Mouse (Mus musculus): ENCODE measurements at regions not wholly inside any gene's neighbourhood (a gene's known extent, or its start where the extent isn't known, plus 50 kb on each side); places are given as distances from the start of the nearest gene placed in this dataset.

DNA sequence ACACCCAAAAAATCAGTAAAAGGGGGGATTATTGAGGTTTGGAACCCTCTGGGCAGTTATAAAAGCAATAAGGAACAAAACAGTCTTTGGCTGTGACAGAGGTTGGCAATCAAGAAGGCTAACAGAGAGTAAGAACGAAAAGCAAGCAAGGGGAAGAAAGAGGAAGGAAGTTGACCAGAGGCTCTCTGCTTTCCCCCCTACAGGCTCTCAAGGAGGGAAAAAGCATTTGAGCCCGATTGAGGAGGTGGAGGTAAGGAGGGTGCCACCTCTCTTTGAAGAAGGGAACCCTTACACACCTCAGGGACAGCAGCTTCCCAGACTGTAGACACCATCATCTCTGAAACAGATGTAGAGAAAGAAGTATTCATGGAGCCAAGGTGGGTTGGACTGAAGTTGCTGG, 194.6 kb upstream of the Hnrnpa3 start:
- H3K79me2 ChIP-seq (ENCODE audit: control insufficient read depth, insufficient read depth): no peaks in the 10 kb centered on the region
- no peaks in the 10 kb centered on the region for H3K79me3 ChIP-seq (ENCODE audit: low read depth)
- H3K27me3 ChIP-seq (ENCODE audit: control insufficient read depth, insufficient read depth, insufficient read length): peaks cover 27% of the 10 kb centered on the region
- H3K36me3 ChIP-seq (ENCODE audit: control insufficient read depth, insufficient read depth): no peaks in the 10 kb centered on the region
- H3ac ChIP-seq (ENCODE audit: control insufficient read depth, insufficient read length, low read depth): no peak overlapping the region
- TF ChIP-seq MYOG (IDR thresholded peaks at IDR 0.05; ENCODE audit: control insufficient read depth, extremely low read depth, insufficient read length): no peak
- no peak for TF ChIP-seq MYOD1 (IDR thresholded peaks at IDR 0.05; ENCODE audit: control insufficient read depth, insufficient read length, low read depth)
- no peak for TF ChIP-seq USF1 (IDR thresholded peaks at IDR 0.05; ENCODE audit: low read depth)
- no peak for TF ChIP-seq CEBPB (IDR thresholded peaks at IDR 0.05; ENCODE audit: low read depth)
- TF ChIP-seq FOSL1 (IDR thresholded peaks at IDR 0.05; ENCODE audit: insufficient read depth, low read length, poor library complexity, severe bottlenecking): no peak
- TF ChIP-seq MAX (IDR thresholded peaks at IDR 0.05): no peak
- no peak for TF ChIP-seq CTCF (IDR thresholded peaks at IDR 0.05; ENCODE audit: control insufficient read depth, insufficient read depth, insufficient read length)
- no peak overlapping the region for H3K4me3 ChIP-seq (ENCODE audit: insufficient read depth, poor library complexity, severe bottlenecking)

DNA sequence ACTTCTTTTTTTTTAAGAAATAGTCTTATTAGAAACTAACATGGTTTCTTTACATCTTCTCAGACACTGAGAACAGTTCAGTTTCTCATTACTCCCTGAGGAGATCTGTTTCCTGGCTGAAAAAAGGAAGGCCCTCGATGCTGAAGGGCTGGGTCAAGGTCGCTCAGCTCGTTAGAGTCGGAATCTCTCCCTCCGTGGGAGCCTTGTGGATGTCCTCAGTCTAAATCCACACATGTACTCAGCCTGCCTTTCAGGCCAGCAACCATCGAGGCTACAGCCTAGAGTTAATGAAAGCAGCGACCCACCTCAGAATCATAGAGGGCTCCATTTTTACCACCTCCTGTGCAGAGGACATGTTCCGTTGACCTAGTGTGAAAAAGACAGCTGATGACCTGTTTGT, 190.2 kb upstream of the Hnrnpa3 start:
- peaks cover 28% of the 10 kb centered on the region for H3K27me3 ChIP-seq (ENCODE audit: control insufficient read depth, insufficient read depth, insufficient read length)
- no peaks in the 10 kb centered on the region for H3K79me3 ChIP-seq (ENCODE audit: low read depth)
- TF ChIP-seq MYOD1 (IDR thresholded peaks at IDR 0.05; ENCODE audit: control insufficient read depth, insufficient read length, low read depth): no peak
- TF ChIP-seq MYOG (IDR thresholded peaks at IDR 0.05; ENCODE audit: control insufficient read depth, extremely low read depth, insufficient read length): no peak
- no peak for TF ChIP-seq CEBPB (IDR thresholded peaks at IDR 0.05; ENCODE audit: low read depth)
- TF ChIP-seq FOSL1 (IDR thresholded peaks at IDR 0.05; ENCODE audit: insufficient read depth, low read length, poor library complexity, severe bottlenecking): no peak
- no peak for TF ChIP-seq MAX (IDR thresholded peaks at IDR 0.05)
- no peak for TF ChIP-seq CTCF (IDR thresholded peaks at IDR 0.05; ENCODE audit: control insufficient read depth, insufficient read depth, insufficient read length)
- TF ChIP-seq USF1 (IDR thresholded peaks at IDR 0.05; ENCODE audit: low read depth): no peak
- no peaks in the 10 kb centered on the region for H3K79me2 ChIP-seq (ENCODE audit: control insufficient read depth, insufficient read depth)
- H3K4me3 ChIP-seq (ENCODE audit: insufficient read depth, poor library complexity, severe bottlenecking): no peak overlapping the region
- H3ac ChIP-seq (ENCODE audit: control insufficient read depth, insufficient read length, low read depth): no peak overlapping the region
- no peaks in the 10 kb centered on the region for H3K36me3 ChIP-seq (ENCODE audit: control insufficient read depth, insufficient read depth)

DNA sequence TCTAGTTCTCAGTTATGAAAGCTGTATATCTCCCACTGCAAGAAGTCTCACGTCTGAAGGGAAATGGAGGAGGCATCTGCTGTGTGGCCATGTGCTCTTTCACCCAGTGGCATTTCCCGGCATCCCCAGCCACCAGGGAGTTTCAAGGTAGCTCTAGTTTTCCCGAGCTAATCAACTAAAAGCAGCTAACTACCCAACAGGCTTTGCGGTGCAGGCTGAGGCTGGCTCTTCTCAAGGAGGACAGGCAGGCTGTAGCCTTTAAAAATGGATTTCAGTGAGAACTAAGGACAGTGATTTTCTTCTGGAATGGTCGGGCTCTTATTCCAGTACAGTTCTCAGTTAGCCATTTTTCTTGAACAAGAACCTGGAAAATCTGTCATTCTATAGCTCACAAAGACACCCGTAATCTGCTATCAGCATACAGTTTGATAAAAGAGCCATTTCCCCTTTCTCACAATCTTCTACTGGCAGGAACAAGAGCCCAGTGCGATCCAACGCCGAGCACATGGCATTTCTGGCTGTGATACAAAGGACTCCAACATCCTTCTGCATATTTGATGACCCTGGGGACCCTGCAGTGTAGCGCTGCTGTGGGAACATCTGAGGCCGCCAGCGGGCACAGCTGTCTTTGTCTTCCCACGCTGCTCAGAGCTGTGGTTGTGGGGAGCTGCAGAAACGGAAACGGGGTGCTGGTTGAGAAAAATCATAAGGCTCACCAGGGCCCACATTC, 188.9 kb upstream of the Hnrnpa3 start:
- no peak overlapping the region for H3K4me3 ChIP-seq (ENCODE audit: insufficient read depth, poor library complexity, severe bottlenecking)
- no peak overlapping the region for H3ac ChIP-seq (ENCODE audit: control insufficient read depth, insufficient read length, low read depth)
- H3K36me3 ChIP-seq (ENCODE audit: control insufficient read depth, insufficient read depth): no peaks in the 10 kb centered on the region
- TF ChIP-seq MYOD1 (IDR thresholded peaks at IDR 0.05; ENCODE audit: control insufficient read depth, insufficient read length, low read depth) (no peak), MAX (IDR thresholded peaks at IDR 0.05) (no peak), USF1 (IDR thresholded peaks at IDR 0.05; ENCODE audit: low read depth) (no peak), FOSL1 (IDR thresholded peaks at IDR 0.05; ENCODE audit: insufficient read depth, low read length, poor library complexity, severe bottlenecking) (no peak), MYOG (IDR thresholded peaks at IDR 0.05; ENCODE audit: control insufficient read depth, extremely low read depth, insufficient read length) (no peak), CTCF (IDR thresholded peaks at IDR 0.05; ENCODE audit: control insufficient read depth, insufficient read depth, insufficient read length) (no peak), CEBPB (IDR thresholded peaks at IDR 0.05; ENCODE audit: low read depth) (no peak)
- H3K79me2 ChIP-seq (ENCODE audit: control insufficient read depth, insufficient read depth): no peaks in the 10 kb centered on the region
- no peaks in the 10 kb centered on the region for H3K79me3 ChIP-seq (ENCODE audit: low read depth)
- H3K27me3 ChIP-seq (ENCODE audit: control insufficient read depth, insufficient read depth, insufficient read length): peaks cover 28% of the 10 kb centered on the region

DNA sequence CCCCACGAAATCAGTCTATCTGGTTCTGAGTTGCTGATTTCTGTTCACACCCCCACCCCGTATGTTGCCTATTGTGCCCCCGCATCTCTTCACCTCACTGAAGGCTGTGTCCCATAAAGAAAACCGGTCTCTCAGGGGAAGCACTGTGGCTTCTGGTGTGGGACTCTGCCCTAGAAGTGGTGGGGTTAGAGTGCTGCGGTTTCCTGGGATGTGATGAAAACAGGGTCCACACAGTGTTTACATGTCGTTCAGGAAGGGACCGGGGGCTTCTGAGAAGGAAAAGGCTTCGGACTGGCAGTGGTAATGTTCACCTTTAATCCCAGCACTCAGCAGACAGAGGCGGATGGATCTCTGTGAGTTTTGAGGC, 188.4 kb upstream of the Hnrnpa3 start:
- peaks cover 28% of the 10 kb centered on the region for H3K27me3 ChIP-seq (ENCODE audit: control insufficient read depth, insufficient read depth, insufficient read length)
- no peaks in the 10 kb centered on the region for H3K79me3 ChIP-seq (ENCODE audit: low read depth)
- no peak overlapping the region for H3ac ChIP-seq (ENCODE audit: control insufficient read depth, insufficient read length, low read depth)
- H3K4me3 ChIP-seq (ENCODE audit: insufficient read depth, poor library complexity, severe bottlenecking): no peak overlapping the region
- H3K36me3 ChIP-seq (ENCODE audit: control insufficient read depth, insufficient read depth): no peaks in the 10 kb centered on the region
- TF ChIP-seq CTCF (IDR thresholded peaks at IDR 0.05; ENCODE audit: control insufficient read depth, insufficient read depth, insufficient read length) (no peak), USF1 (IDR thresholded peaks at IDR 0.05; ENCODE audit: low read depth) (no peak), FOSL1 (IDR thresholded peaks at IDR 0.05; ENCODE audit: insufficient read depth, low read length, poor library complexity, severe bottlenecking) (no peak), MAX (IDR thresholded peaks at IDR 0.05) (no peak), MYOG (IDR thresholded peaks at IDR 0.05; ENCODE audit: control insufficient read depth, extremely low read depth, insufficient read length) (no peak), CEBPB (IDR thresholded peaks at IDR 0.05; ENCODE audit: low read depth) (no peak), MYOD1 (IDR thresholded peaks at IDR 0.05; ENCODE audit: control insufficient read depth, insufficient read length, low read depth) (no peak)
- no peaks in the 10 kb centered on the region for H3K79me2 ChIP-seq (ENCODE audit: control insufficient read depth, insufficient read depth)

DNA sequence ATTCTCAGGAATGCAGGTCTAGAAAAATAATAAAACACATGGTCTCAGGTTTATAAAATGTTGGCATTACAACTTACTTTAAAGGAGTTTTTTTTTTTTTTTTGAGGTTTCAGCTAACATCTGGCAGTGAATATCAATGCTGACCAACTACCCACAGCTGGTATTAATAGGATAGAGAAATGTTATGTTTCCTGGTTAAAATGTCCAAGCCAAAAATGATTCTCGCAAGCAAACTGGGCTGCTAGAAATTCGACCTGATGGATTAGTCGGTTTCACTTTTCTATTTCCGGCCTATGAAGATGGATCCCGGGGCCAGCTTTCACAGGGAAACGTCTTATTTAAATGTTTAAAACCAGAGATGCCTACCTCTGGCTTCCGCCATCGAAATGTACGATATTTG, 186.6 kb upstream of the Hnrnpa3 start:
- TF ChIP-seq MYOG (IDR thresholded peaks at IDR 0.05; ENCODE audit: control insufficient read depth, extremely low read depth, insufficient read length): no peak
- TF ChIP-seq USF1 (IDR thresholded peaks at IDR 0.05; ENCODE audit: low read depth): no peak
- no peak for TF ChIP-seq CTCF (IDR thresholded peaks at IDR 0.05; ENCODE audit: control insufficient read depth, insufficient read depth, insufficient read length)
- TF ChIP-seq MYOD1 (IDR thresholded peaks at IDR 0.05; ENCODE audit: control insufficient read depth, insufficient read length, low read depth): no peak
- no peak for TF ChIP-seq CEBPB (IDR thresholded peaks at IDR 0.05; ENCODE audit: low read depth)
- no peak for TF ChIP-seq FOSL1 (IDR thresholded peaks at IDR 0.05; ENCODE audit: insufficient read depth, low read length, poor library complexity, severe bottlenecking)
- TF ChIP-seq MAX (IDR thresholded peaks at IDR 0.05): no peak
- no peak overlapping the region for H3ac ChIP-seq (ENCODE audit: control insufficient read depth, insufficient read length, low read depth)
- H3K4me3 ChIP-seq (ENCODE audit: insufficient read depth, poor library complexity, severe bottlenecking): no peak overlapping the region
- no peaks in the 10 kb centered on the region for H3K79me2 ChIP-seq (ENCODE audit: control insufficient read depth, insufficient read depth)
- H3K79me3 ChIP-seq (ENCODE audit: low read depth): no peaks in the 10 kb centered on the region
- peaks cover 25% of the 10 kb centered on the region for H3K27me3 ChIP-seq (ENCODE audit: control insufficient read depth, insufficient read depth, insufficient read length)
- H3K36me3 ChIP-seq (ENCODE audit: control insufficient read depth, insufficient read depth): no peaks in the 10 kb centered on the region

All from C2C12 (cell line).